Mouse (Mus musculus) frontal cortex, postnatal 14 days (tissue): Measurements from ENCODE around the gene Arhgap25.
"Not testable (repeated sequence)": the region's sequence is repeated elsewhere in the genome, so short reads cannot be mapped to it uniquely, and the experiment has no call there.

Experiments used
- DNase-seq, 2 experiments: peaks; one replicate each; pipeline ENCODE4 v3.0.0; 2022; ENCODE audit warnings: low spot score in 2 of 2

Arhgap25 gene

DNA sequence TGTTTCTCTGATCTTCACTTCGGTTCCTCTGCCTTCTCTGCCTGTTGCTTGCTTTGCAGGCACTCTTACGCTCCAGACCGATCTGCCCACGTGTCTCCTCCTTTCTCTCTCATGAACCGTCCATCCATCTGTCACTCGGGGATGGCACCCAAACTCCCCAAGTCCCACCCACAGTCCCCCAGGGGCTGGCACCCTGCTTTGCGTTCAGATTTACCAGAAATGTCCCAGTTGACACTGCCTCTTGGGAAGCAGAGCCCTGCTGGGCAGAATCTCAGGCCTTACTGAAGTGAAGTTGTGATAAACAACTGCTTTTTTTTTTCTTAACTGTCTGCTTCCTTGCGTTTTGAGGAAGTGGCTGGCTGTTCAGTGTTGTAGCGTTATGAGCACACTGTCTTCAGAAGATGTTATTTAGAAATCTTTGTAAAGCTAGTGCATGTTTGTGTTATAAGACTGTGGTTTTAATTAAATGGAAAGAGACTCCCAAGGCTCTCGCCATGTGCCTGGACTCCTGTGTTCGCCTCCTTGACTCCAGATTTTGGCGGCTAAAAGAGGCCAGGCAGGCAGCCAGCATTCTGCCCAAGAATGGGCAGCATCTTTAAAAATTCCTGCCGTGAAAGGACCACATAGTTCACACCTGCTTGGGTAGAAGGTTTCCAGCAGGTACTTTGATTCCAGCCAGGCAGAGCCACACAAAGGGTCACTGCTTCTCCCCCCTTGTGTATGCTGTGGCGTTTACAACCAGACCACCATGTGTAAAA lies at the start of gene Arhgap25:
Arhgap25 (minus strand) TSS at position 307 of the 758 bp plus-strand sequence.
- DNase-seq, result no peak

DNA sequence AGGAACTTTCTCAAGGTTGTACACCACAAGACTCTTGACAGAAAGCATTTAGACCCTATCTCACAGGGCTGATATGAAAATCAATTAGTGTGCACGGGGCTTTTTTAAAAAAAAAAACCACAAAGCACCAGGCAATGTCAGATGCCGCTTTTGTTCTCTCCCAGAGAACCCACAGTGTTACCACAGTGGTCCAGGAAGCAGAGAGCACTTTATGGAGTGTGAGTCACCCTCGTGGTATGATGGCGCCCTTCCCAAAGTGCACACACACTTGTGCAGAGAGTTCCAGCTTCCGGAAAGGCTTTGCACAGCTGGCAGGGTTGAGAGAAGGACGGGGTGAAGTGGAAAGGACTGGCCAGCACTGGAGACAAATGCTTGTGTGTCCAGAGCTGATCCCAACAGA lies 49.4 kb upstream of the Arhgap25 start:
- no peak for DNase-seq

DNA sequence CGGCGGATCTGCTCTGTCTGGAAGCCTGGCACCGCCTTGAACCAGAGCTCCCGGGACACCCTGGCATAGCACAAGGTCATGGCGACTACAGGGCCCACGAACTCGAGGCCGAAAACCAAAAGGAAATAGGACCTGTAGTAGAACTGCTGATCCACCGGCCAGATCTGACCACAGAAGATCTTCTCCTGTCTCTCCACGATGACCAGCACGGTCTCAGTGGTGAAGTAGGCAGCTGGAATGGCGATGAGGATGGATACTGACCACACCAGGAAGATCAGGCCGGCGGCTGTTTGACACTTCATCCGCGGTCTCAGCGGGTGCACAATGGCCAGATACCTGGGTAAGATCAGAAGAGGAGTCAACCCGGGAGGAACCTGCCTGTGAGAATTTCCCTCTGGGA lies 48.5 kb upstream of the Arhgap25 start:
- DNase-seq, result no peak

DNA sequence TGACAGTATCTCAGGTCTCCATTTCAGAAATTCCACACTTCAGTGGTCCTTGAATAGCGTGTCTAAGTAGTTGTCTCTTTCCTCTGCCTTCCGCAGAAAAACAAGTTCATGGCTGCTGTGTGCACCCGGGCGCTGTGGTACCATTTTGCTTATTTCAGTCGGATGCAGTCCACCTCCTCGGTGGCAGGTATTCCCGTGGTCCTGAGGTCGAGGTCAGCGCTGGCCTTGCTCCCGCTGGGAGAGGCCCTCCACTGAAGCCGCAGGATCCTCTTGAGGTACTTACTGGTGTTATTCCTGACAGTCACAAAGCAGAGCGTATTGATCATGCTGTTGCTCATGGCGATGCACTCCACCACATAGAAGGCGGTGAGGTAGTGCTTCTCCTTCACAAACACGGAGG lies 48.0 kb upstream of the Arhgap25 start:
- DNase-seq, result no peak

DNA sequence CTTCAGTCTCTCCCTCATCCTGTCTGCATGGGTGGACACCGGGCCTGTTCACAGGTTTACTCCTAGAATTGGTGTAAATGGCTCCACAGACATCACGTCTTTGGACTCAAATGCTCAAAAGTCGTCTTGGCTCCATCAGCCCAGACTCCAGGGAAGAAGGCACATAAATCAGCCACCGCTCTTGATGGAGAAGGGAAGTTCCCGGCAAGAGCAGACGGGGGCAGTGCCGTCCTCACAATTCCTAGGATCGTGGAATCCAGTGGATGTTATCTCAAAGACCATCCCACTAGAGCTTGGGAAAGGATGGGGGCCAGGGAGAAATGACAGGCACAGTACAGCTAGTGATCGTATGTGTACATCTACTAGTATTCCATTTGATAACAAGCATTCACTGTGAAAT lies 45.2 kb upstream of the Arhgap25 start:
- no peak for DNase-seq

DNA sequence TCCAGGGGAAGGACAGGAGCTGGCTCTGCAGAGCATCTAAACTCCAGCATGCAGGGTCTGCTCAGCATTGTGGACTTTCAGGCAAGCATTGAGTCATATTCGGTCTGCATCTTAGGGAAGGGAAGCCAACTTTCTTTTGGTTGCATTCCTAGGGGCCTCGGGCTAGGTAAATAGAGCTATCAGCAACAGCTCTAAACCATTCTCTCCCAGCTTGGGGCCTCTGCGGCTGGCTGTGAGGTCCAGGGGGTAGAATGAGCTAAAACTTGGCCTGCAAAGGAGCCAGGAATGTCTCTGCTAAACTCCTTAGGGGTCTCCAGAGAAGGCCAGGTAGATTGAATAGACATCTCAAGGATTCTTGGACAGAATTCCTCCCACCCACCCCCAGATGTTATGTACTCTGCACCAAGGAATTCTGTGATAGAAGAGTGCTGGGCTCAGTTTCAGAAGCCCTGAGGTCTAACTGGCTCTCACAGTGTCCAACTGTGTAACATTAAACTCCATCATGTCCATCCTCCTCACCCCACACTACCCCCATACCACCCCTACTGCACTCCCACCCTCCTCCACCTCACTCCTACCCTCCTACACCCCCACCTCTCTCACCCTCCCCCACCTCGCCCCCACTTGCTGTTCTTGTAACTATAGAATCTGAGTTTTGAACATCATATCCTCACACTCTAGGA lies 43.7 kb upstream of the Arhgap25 start:
- DNase-seq, result no peak

DNA sequence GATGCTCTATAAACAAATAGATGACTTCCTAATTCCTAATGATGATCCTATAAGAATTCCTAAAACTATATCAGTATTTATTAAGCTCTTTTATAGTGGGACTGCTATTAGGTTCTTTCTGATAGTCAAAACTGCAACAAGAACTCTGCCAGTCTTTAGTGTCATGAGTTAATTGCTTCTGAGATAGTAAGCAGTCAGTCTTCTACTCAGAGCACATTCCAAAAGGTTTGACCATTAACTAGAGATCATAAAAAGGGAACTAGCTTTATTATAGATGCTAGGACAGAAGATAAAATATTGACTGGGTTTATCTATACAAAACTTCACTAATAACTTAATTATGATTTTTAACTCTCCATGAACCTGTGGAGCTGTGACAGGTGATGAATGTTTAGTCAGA lies 38.8 kb upstream of the Arhgap25 start:
- DNase-seq, result not testable (repeated sequence)

DNA sequence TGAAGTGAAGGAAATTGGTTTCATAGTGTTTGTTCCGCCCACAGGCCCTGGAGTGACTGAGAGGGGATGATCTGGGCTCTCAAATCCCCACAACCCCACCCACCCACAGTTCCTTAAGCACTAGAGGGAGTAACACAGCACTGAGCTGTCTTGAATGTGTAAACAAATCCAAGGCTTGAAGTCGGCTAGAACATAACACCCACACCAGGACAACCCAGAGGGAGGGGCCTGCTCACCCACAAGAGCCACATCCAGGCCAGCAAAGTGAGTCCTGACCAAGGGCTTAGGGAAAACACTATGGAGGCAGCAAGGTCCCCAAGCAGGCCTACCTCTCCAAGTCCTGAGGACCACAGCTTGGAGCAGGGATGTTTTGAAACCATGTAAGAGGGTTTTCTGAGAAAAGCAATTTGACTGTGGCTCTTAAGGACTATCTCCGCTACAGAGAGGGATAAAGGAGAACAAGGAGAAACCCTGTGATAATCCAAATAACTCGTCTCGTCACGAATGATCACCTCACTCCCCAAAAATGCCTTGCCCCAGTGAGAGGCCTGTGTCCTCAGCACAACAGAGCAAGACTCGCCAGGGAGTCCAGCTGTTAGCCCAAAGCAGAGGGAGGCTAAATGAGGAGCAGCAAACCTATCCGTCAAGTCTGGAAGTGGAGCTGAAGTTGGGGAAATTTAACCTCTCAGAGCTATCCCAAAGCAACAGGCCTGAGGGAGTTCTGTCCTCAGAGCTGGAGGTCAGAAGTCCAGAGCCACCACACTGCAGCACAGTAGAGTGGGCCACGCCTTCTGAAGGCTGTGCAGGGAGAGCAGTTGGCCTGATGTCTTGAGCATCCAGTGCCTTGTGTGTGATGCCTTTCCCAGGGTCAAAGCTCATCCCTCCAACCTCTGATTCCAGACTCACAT lies 34.9 kb upstream of the Arhgap25 start:
- DNase-seq, result no peak

DNA sequence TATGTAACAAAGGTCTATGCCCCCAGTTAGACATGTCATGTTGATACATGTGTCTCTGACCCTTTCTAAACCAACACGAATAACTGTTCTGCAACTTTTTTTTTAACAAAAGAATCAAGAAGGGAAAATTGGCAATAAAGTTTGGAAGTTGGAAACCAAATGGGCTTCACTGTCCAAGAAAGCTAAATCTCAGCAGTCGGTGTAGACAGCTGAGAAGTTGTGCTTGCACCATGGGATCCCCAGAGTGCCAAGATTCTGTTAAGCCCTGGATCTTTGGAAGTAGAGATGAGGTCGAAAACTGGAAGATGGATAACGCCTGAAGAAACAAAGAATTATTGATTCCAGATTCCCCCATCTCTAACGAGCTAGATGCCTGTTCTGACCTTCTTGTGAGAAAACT lies 32.1 kb upstream of the Arhgap25 start:
- no peak for DNase-seq

DNA sequence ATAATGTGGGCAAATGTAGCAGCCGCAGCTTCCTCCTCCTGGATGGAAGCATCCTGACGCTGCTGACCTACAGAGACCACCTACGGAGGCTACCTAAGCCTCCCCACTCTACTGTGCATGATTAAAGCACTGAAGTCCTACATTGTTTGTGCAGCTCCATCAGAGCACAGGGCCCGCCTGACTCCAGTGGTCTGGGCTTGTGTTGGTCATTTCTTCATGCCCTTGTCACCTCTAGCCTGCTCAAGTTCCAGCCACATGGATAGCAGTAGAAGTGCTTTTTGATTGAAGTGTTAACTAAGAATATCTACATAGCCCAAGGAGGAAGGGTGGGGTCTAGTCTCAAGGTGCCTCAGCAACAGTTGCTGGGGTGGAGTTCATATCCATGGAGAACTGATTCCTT lies 31.3 kb upstream of the Arhgap25 start:
- DNase-seq, result no peak

DNA sequence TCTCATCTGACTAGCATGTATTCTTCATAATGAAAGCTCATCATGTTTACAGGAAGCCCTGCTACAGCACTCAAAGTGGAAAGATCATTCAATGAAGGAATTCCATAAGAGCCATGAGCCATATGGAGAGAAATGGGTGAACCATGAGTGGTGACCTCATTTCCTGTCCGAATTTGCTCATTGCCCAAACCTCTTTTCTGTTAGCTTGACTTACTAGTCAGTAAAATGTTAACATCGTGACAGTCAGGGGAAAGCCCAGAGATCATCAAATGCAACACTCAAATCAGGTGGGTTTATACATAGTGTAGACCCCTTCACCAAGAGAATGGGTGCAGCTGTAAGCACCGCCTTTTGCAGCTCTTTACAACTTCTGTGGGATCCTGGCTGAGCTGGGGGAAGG lies 20.7 kb upstream of the Arhgap25 start:
- no peak for DNase-seq

DNA sequence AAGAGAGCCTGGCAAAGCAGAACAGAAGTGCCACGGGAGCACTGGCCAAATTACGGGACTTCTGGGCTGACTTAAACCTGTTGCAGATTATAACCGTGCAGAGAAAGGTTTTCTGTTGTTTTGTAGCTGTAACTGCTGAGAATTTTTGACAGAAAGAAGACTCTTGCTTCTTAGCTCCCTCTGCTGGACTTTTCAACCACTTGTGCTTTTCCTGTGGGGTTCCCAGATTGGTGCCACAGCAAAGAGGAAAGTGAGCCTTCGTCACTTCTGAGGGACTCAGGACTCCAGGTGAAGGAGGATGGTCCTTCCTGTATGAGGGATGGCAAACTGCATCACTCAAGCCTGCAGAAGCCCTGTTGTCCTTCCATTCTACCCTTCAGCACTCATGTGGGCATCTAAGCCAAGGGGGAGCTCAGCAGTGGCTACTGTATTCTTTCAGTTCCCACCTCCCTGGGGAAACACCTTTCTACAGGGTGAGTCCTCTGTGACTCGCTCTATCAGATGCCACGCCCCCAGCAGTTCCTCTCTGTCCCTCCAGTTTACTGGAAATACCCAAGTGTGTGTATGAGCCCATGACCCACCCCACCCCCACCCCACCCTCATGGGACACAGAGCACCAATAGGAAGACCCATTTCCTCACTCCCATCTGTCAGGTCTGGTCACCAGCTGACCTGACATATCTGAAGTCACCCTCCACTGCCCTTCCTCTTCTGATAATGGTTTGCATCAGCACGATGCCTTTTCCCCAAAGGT lies 19.2 kb upstream of the Arhgap25 start:
- DNase-seq, result no peak

DNA sequence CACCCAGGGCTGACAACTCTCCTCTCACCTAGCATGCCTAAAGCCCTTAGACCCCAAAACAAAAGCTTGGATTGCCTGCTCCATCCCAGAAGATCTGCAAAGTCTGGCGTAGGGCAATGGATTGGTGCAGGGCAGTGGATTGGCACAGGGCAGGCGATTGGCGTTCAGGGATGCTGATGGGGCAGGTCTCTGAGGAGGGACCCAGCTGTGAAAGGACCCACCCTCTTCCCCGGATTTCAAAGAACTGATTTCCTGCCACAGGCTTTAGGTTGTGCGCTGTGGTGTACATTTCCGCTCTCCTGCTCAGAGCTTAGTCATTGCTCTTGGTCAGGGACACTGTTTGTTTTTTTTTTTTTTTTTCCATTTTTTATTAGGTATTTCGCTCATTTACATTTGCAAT lies 14.8 kb upstream of the Arhgap25 start:
- DNase-seq, result no peak

DNA sequence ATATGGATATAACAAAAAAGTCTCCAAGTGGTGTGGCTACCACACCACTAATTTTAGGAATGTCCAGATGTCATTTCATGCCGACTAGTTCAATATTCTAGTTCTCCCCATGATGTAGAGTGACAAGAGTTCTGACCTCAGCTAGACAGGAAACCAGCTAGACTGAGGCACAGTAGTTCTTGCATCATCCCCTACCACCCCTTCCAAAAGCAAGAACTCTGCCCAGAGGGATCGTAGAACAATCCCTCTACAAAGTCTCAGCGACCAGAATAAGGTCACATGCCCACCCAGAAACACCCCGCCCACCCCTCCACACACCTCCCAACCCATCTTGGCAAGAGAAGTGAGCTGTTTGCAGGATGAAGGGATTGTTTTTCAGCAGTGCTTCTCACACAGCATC lies 14.4 kb upstream of the Arhgap25 start:
- DNase-seq, result no peak

DNA sequence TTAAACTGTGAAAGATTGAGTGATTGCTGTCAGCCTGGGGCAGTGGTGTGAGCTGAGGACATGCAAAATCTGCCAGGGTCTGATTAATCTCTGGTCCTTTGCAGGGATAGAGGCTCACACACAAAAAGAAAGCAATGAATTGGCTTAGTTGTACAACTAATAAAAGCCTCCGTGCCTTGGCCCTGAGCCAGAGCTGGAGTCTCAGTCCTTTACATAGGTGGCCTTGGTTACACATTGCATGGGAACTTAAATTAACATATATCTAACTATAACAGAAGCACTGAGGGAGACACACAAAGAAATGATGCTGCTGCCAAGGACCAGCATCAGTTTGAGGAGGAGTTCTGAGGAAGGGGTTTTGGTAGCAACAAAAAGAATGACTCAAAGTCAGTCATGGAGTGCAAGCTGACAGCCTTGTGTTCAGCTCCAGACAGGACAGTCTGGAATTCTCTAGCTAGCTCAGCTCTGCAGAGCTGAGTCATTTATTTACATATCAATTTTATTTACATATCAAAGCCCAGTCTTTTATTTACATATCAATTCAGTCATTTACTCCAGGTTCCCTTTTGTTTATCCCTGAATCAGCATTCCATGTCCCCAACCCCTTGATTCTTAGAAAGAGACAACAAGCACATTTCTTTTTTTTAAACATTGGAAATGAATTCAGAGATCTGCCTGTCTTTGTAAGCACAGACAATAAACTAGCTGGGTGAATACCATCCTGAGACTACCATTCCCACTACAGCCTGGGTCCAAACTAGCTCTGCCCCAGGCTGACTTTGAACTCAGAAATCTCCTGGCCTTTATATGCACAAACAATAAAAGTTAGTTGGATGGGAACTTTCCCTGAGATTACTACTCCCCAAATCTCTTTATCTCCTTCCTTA lies 12.5 kb upstream of the Arhgap25 start:
- no peak for DNase-seq

DNA sequence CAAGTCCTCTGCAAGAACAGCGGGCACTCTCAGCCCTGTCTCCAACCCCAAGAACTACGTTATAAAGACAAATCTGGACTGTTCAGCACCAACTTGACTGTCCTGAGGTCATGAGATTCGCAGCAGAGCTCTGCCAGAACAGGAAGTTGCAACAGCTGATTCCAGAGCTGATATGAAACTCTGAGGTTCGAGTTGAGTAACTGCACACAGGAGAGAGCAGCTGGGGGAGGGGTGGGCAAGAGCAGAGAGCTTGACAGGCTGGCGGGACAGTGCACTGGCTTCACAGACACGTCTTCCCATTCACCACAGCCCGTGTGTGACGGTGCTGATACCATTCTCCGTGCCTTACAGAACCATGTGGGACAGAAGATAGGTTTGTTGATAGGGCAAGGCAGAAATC lies 9.0 kb upstream of the Arhgap25 start:
- DNase-seq, result no peak

DNA sequence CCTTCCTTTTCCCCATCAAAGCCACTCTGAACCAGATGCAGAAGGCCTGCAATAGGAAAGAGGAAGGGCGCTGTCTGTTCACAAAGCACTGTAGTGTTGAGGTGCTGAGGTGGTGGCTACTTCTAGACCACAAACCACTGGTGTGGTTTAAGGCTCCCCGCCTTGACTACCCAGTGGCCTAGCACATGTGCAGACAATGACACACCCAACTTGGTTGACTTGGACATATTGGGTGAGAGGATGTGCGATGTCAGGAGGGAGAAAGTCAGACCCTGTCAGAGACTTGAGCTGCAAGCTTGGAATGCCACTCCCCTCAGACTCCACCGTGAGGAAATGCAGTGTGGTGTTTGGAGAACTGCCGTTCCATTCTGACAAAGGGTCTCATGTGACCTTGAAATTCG lies 8.1 kb upstream of the Arhgap25 start:
- DNase-seq, result no peak

DNA sequence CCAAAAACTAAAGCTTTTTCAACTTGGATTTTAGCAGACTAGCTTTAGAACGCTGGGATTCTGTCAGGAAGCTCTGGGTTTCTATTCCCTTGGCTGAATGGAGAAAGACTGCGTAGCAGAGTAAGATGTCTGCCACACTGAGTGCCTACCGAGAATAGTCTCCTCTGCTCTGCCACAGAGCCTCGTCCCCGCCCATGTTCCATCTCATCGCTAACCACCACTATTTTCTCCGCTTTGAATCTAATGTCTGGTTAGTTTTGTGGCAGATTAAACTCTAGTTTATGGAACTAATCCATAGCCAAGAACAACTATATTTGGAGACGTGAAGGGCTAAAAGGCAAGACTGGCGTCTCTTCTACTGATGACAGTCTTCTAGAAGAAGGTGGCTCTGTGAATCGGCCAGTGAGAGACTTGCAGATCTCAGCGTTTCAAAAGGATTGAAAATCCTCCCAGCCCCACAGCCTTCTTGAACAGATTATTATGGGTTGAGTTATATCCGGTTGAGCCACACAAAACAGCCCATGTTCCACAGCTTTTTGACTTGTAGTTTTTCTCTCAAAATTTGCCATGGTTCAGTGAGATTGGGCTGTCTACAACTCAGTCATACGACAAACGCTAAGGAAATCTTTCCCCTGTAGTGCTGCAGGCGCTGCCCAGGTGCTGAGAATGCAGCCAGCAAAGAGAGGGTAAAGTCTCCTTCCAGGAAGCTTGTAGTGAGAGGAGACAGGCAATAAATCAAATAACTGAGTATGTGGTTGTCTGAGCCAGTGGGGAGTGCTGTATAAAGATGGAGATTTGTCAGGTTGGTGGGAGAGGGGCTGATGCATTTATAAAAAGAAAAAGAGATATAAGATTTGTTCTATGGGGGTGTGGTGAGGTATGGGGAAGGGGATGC lies 5.6 kb upstream of the Arhgap25 start:
- no peak for DNase-seq

DNA sequence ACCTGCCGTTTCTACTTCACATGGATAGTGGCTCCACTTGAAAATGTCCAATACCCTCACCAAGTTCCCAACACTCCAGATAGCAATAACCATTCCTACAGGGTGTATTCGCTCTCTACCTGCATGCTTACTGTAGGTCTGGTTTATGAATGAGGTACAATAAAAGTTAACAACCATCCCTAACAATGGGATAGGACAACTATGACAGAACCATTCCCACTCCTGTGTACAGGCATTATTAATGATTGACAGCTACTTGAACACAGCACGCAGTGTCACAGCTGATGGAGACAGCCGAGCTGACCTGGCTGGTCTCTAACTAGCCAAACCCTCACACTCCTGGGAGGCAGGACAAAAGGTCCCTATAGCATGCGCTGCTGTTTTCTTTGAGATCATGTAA lies 4.6 kb upstream of the Arhgap25 start:
- DNase-seq, result no peak

DNA sequence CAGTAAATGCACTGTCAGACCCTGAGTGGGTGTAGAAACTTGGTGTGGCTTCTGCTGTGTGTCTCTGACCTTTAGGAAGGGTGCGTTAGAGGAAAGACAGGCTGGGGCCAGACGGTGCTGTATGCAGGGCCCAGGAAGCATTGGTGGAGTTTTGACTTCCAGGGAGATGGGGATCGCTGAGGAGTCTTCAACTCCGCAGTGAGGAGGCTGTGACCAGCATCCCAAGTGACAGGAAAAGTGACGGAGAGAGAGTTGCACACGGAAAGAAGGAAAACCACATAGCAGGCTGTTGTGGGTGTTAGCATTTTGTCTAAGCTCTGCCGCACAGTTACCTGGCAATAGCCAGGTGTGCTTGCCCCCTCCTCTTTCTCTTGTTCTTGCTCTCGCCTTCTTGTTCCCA lies 3.2 kb upstream of the Arhgap25 start:
- no peak for DNase-seq
